Mouse (Mus musculus): ENCODE data around the gene Rbm38. TPM values are rescaled to one million over a fixed set of nuclear protein-coding genes. Genes with fewer than 3 reads are reported as not detected.

Rbm38 gene
- polyA plus RNA-seq, 1 experiment from 2014 or later: 37.9 TPM

DNA sequence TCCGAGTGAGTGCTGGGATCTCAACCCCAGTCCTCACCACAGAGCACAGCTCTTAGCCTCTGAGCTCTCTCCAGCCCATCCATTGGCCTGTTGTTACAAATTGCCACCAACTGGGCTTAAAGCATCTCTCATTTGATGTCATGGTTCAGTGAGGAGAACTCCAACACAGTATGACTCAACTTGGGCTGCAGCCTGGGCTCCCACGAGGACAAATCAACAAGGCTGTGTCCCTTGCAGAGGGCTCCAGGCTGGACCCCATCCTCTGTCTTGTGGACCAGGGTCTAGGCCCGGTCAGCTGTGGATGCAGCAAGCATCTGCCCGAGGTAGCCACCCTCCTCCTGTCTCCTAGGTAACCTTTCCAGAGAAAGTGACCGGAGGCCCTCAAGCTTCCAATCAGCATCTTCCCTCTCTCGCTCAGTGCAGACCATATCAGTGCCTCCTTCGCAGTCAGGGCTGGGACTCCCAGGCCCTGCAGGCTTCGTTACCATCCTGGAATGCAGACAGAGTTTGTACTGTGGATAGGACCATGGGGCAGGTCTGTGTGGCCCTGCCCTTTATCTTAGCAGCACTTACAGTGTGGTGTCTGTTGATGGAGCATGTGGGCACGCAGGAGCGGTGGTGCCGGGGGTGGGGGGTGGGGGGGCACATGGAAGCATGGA is 22.3 kb downstream of the Rbm38 start:
- no peaks in the 10 kb centered on the region for H3K9me3 ChIP-seq (ENCODE audit: control insufficient read depth, low read depth, low read length)
- 67% methylated on average over 11 of the region's 11 CpGs for WGBS
- ATAC-seq (ENCODE audit: insufficient number of reproducible peaks, insufficient read depth, low FRiP score, low read depth): no peak

DNA sequence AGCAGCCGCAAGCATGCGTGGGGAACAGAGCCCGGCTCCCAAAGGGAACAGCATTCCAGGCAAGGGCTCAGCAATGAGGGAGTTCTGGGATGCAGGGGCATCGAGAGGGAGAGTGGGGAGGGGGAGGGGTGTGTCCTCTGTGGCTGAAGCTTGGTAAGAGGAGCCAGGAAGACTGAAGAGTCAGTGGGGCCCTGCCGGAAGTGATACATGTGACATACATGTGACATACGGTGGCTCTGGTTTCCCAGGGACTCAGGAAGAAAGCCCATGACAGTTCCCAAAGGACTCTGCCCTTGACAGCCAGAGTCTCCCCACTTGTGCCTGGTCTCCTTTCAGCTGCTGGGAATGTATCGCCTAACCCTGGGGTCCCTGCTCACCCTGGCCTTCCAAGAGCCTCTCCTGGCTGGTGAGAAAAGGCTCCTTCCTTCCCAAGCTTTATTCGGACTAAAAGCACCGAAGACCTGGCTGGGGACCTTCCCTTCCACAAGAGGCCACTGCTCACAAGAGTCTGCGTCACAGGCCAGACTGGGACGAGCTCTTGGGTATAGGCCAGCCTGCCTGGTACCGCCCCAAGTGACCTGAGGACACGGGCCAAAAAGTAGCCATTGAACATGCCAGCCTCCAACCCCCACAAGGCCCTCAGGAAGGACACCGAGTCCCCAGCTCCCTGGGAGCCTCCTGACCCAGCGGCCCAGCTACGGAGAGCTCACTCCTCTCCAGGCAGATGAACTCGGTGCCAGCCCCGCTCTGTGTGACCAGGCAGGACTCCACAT is 24.1 kb downstream of the Rbm38 start:
- H3K4me3 ChIP-seq (ENCODE audit: low read depth, low read length): no peak overlapping the region
- H3K4me2 ChIP-seq (replicated peaks; ENCODE audit: low read depth, low read length): no peak overlapping the region
- no peak for ATAC-seq (ENCODE audit: insufficient number of reproducible peaks, insufficient read depth, low FRiP score, low read depth)
- no peaks in the 10 kb centered on the region for H3K36me3 ChIP-seq (ENCODE audit: control insufficient read depth, insufficient read depth, low read length)
- no peaks in the 10 kb centered on the region for H3K27me3 ChIP-seq (ENCODE audit: control insufficient read depth, insufficient read depth, low read length)
- no peaks in the 10 kb centered on the region for H3K4me1 ChIP-seq (ENCODE audit: control insufficient read depth, insufficient read depth, low read length)
- no peak overlapping the region for H3K9ac ChIP-seq (replicated peaks; ENCODE audit: low read depth, low read length)
- H3K27ac ChIP-seq (ENCODE audit: low read length): no peak overlapping the region
- 71% methylated on average over 18 of the region's 18 CpGs for WGBS
- H3K9me3 ChIP-seq (ENCODE audit: control insufficient read depth, low read depth, low read length): no peaks in the 10 kb centered on the region

More for the DNA sequence above, 22.3 kb downstream of the Rbm38 start:
- H3K9ac ChIP-seq (replicated peaks; ENCODE audit: low read depth, low read length): no peak overlapping the region
- H3K36me3 ChIP-seq (ENCODE audit: control insufficient read depth, insufficient read depth, low read length): no peaks in the 10 kb centered on the region
- H3K4me2 ChIP-seq (replicated peaks; ENCODE audit: low read depth, low read length): no peak overlapping the region
- H3K27ac ChIP-seq (ENCODE audit: low read length): no peak overlapping the region
- no peaks in the 10 kb centered on the region for H3K27me3 ChIP-seq (ENCODE audit: control insufficient read depth, insufficient read depth, low read length)
- no peaks in the 10 kb centered on the region for H3K4me1 ChIP-seq (ENCODE audit: control insufficient read depth, insufficient read depth, low read length)
- H3K4me3 ChIP-seq (ENCODE audit: low read depth, low read length): no peak overlapping the region

DNA sequence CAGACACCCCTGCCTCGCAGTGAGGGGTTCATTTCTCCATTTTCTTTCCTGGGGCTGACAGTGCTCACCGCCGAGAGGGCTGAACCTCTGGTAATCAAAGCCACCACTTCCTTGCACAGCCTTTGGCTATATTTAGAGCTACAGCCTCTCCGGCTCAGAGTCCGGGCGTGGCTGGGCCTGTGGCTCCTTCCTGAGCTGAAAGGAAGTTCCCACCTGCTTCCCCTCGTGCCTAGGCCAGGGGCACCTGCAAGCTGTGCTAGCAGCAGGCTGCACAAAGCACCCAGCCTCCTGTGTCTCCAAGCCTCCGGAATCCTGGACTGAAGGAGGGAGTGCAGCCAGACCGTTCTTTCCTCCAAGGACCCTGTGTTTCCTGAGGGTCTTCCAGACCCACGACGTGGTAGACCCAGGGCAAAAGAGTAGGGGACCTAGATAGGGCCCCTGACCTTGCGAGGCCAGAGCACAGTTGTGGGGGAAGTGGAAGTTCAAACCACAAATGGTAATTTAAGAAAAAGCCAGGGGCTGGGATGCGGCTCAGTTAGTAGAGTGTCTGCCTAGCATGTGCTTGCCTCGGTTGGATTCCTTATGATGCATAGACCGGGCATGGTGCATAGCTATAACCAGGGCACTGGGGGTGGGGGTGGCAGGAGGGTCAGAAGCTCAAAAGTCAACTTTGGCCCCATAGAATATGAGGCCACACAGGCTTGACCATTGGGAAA is 26.4 kb downstream of the Rbm38 start:
- Histone ChIP-seq H3K4me1 (ENCODE audit: control insufficient read depth, insufficient read depth, low read length) (no peaks in the 10 kb centered on the region), H3K9ac (replicated peaks; ENCODE audit: low read depth, low read length) (no peak overlapping the region), H3K4me3 (ENCODE audit: low read depth, low read length) (no peak overlapping the region), H3K27ac (ENCODE audit: low read length) (no peak overlapping the region), H3K9me3 (ENCODE audit: control insufficient read depth, low read depth, low read length) (no peaks in the 10 kb centered on the region), H3K4me2 (replicated peaks; ENCODE audit: low read depth, low read length) (no peak overlapping the region), H3K36me3 (ENCODE audit: control insufficient read depth, insufficient read depth, low read length) (no peaks in the 10 kb centered on the region), H3K27me3 (ENCODE audit: control insufficient read depth, insufficient read depth, low read length) (no peaks in the 10 kb centered on the region)
- WGBS: 62% methylated on average over 15 of the region's 15 CpGs
- no peak for ATAC-seq (ENCODE audit: insufficient number of reproducible peaks, insufficient read depth, low FRiP score, low read depth)

DNA sequence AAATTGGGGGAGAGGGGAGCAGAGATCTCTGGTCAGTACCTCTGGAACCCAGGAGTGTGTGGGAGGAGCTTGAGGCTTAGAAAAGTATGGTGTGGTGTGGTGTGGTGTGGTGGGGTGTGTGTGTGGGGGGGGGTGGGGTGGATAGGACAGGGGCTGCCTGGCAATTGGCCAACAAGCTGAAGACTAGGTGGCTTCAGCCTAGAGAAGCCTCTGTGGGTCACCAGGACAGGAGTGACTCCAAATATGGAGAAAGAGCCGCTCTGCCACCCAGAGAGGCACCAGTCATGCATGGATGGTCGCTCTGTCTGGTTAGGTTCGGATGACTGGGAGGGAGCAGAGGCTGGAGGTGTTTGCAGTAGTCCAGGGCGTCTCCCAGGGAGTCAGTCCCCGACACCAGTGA is 27.2 kb downstream of the Rbm38 start:
- H3K9me3 ChIP-seq (ENCODE audit: control insufficient read depth, low read depth, low read length): no peaks in the 10 kb centered on the region
- no peaks in the 10 kb centered on the region for H3K4me1 ChIP-seq (ENCODE audit: control insufficient read depth, insufficient read depth, low read length)
- H3K27ac ChIP-seq (ENCODE audit: low read length): no peak overlapping the region
- H3K4me2 ChIP-seq (replicated peaks; ENCODE audit: low read depth, low read length): no peak overlapping the region
- no peak overlapping the region for H3K9ac ChIP-seq (replicated peaks; ENCODE audit: low read depth, low read length)
- no peaks in the 10 kb centered on the region for H3K36me3 ChIP-seq (ENCODE audit: control insufficient read depth, insufficient read depth, low read length)
- ATAC-seq (ENCODE audit: insufficient number of reproducible peaks, insufficient read depth, low FRiP score, low read depth): no peak
- no peaks in the 10 kb centered on the region for H3K27me3 ChIP-seq (ENCODE audit: control insufficient read depth, insufficient read depth, low read length)
- no peak overlapping the region for H3K4me3 ChIP-seq (ENCODE audit: low read depth, low read length)
- WGBS: 76% methylated on average over 5 of the region's 5 CpGs

DNA sequence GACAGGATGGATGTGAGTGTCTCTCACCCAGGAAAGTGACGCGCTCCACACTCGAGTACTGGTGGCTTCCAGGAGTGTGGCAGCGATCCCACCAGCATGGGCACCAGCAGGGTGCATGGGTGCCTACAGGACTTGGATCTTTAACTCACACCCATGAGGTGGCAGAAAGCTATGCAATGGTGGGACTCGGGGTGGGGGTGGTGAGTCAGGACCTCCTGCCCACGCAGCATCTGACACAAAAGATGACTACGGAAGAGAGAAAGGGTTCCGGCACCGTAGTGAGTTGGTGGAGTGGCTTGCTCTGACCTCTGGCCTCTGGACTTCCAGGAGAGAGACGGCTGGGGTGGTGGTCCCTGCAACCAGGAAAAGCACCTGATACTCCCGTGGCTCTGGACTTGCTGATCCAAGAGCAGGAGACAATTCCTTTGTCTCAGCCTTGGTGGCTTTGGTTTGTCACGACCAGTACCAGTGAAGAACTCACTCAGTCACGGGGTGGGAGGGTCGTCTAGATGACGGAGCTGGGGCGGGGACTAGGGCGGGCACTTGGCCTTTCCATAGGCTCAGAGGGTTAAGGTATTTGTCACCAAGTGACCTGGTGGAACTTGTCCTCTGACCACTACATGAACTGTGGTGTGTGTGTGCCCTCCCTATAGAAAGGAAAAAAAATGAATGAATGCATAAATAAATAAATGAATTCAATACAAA is 27.9 kb downstream of the Rbm38 start:
- 57% methylated on average over 17 of the region's 17 CpGs for WGBS
- H3K4me1 ChIP-seq (ENCODE audit: control insufficient read depth, insufficient read depth, low read length): no peaks in the 10 kb centered on the region

DNA sequence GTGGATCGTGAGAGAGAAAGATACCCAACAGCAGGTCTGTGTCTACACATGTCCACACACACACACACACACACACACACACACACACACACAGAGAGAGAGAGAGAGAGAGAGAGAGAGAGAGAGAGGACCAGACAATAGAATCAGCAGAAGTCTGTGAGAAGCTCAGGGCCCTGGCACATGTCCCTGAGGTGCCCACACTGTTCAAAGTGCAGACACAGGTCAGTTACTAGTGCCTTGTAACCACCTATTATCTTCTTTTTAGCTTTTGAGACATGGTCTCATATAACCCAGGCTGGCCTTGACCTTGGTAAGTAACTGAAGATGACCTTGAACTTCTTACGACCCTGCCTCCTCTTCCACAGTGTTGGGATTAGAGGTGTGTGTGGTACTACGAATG is 28.9 kb downstream of the Rbm38 start:
- no peaks in the 10 kb centered on the region for H3K27me3 ChIP-seq (ENCODE audit: control insufficient read depth, insufficient read depth, low read length)
- H3K27ac ChIP-seq (ENCODE audit: low read length): no peak overlapping the region
- H3K9me3 ChIP-seq (ENCODE audit: control insufficient read depth, low read depth, low read length): no peaks in the 10 kb centered on the region
- no peak for ATAC-seq (ENCODE audit: insufficient number of reproducible peaks, insufficient read depth, low FRiP score, low read depth)
- H3K36me3 ChIP-seq (ENCODE audit: control insufficient read depth, insufficient read depth, low read length): no peaks in the 10 kb centered on the region
- no peak overlapping the region for H3K4me2 ChIP-seq (replicated peaks; ENCODE audit: low read depth, low read length)
- no peak overlapping the region for H3K9ac ChIP-seq (replicated peaks; ENCODE audit: low read depth, low read length)
- no peaks in the 10 kb centered on the region for H3K4me1 ChIP-seq (ENCODE audit: control insufficient read depth, insufficient read depth, low read length)
- no peak overlapping the region for H3K4me3 ChIP-seq (ENCODE audit: low read depth, low read length)
- 72% methylated on average over 3 of the region's 3 CpGs for WGBS

More for the DNA sequence above, 27.9 kb downstream of the Rbm38 start:
- no peaks in the 10 kb centered on the region for H3K36me3 ChIP-seq (ENCODE audit: control insufficient read depth, insufficient read depth, low read length)
- no peak for ATAC-seq (ENCODE audit: insufficient number of reproducible peaks, insufficient read depth, low FRiP score, low read depth)
- H3K9ac ChIP-seq (replicated peaks; ENCODE audit: low read depth, low read length): no peak overlapping the region
- no peaks in the 10 kb centered on the region for H3K27me3 ChIP-seq (ENCODE audit: control insufficient read depth, insufficient read depth, low read length)
- H3K9me3 ChIP-seq (ENCODE audit: control insufficient read depth, low read depth, low read length): no peaks in the 10 kb centered on the region
- no peak overlapping the region for H3K4me2 ChIP-seq (replicated peaks; ENCODE audit: low read depth, low read length)
- H3K27ac ChIP-seq (ENCODE audit: low read length): no peak overlapping the region
- no peak overlapping the region for H3K4me3 ChIP-seq (ENCODE audit: low read depth, low read length)

DNA sequence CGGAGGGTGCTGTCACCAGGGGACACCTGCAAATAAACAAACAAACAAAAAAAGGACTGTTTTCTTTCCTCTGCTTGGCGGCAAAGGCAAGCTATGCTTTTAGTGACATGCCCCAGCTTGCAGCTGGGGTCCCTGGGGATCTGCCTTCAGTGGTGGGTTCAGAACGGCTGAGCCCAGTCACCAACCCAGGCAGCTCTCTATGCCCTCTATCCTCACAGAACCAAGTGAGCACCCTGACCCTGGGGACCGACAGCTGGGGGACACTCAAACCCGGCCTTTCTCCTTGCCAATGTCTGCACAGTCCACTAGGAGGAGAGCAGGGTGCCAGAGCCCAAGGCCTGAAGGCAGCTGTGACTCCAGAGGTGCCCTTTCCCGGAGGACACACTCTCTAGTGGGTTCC is 29.5 kb downstream of the Rbm38 start:
- Histone ChIP-seq H3K36me3 (ENCODE audit: control insufficient read depth, insufficient read depth, low read length) (no peaks in the 10 kb centered on the region), H3K9me3 (ENCODE audit: control insufficient read depth, low read depth, low read length) (no peaks in the 10 kb centered on the region), H3K4me1 (ENCODE audit: control insufficient read depth, insufficient read depth, low read length) (no peaks in the 10 kb centered on the region), H3K27me3 (ENCODE audit: control insufficient read depth, insufficient read depth, low read length) (no peaks in the 10 kb centered on the region), H3K27ac (ENCODE audit: low read length) (no peak overlapping the region), H3K4me2 (replicated peaks; ENCODE audit: low read depth, low read length) (no peak overlapping the region), H3K9ac (replicated peaks; ENCODE audit: low read depth, low read length) (no peak overlapping the region), H3K4me3 (ENCODE audit: low read depth, low read length) (no peak overlapping the region)
- no peak for ATAC-seq (ENCODE audit: insufficient number of reproducible peaks, insufficient read depth, low FRiP score, low read depth)
- WGBS: 53% methylated on average over 6 of the region's 6 CpGs
